Mouse (Mus musculus): ENCODE measurements at regions not wholly inside any gene's neighbourhood (a gene's known extent, or its start where the extent isn't known, plus 50 kb on each side); places are given as distances from the start of the nearest gene placed in this dataset.
A peak's percentile ranks its signal among the peaks of the same experiment; 100 is the strongest.

GRCm38 (mm10) chr3:34377913-34378312 lies 272.3 kb upstream of the Sox2 start:
- peak overlapping the region; percentile 28 for H3K4me2 ChIP-seq (ENCODE audit: low read length)
- no peaks in the 10 kb centered on the region for H3K27me3 ChIP-seq (replicated peaks; ENCODE audit: control insufficient read depth, insufficient read depth, low read length)
- H3K9me3 ChIP-seq (ENCODE audit: control insufficient read depth, low read length): no peaks in the 10 kb centered on the region
- peak overlapping the region; percentile 16; the same call in 1 of the 2 replicates for H3K27ac ChIP-seq (ENCODE audit: low read length)
- peaks cover 9% of the 10 kb centered on the region for H3K4me1 ChIP-seq (replicated peaks; ENCODE audit: control insufficient read depth, insufficient read depth, low read length)
- no peak overlapping the region for H3K4me3 ChIP-seq (replicated peaks; ENCODE audit: low read length)
- no peak overlapping the region for H3K9ac ChIP-seq (replicated peaks; ENCODE audit: low read depth, low read length)
- WGBS: 30% methylated on average over 2 of the region's 2 CpGs
- no peak for ATAC-seq
- no peaks in the 10 kb centered on the region for H3K36me3 ChIP-seq (ENCODE audit: control insufficient read depth, insufficient read depth)

- no peak for ATAC-seq
- WGBS: 9% methylated on average over 12 of the region's 12 CpGs
- Histone ChIP-seq H3K27me3 (replicated peaks; ENCODE audit: control insufficient read depth, insufficient read depth, low read length) (no peaks in the 10 kb centered on the region), H3K4me3 (replicated peaks; ENCODE audit: low read length) (peak overlapping the region; percentile 24; the same call in 1 of the 2 replicates), H3K36me3 (ENCODE audit: control insufficient read depth, insufficient read depth) (no peaks in the 10 kb centered on the region), H3K4me1 (replicated peaks; ENCODE audit: control insufficient read depth, insufficient read depth, low read length) (peaks cover 9% of the 10 kb centered on the region), H3K9ac (replicated peaks; ENCODE audit: low read depth, low read length) (peak overlapping the region; percentile 49), H3K27ac (ENCODE audit: low read length) (peak overlapping the region; percentile 67), H3K4me2 (ENCODE audit: low read length) (peak overlapping the region; percentile 55), H3K9me3 (ENCODE audit: control insufficient read depth, low read length) (no peaks in the 10 kb centered on the region)
These were observed 272.9 kb upstream of the Sox2 start for GRCm38 (mm10) chr3:34377329-34377728.

- no peaks in the 10 kb centered on the region for H3K27me3 ChIP-seq (replicated peaks; ENCODE audit: control insufficient read depth, insufficient read depth, low read length)
- no peak for ATAC-seq
- H3K4me1 ChIP-seq (replicated peaks; ENCODE audit: control insufficient read depth, insufficient read depth, low read length): no peaks in the 10 kb centered on the region
- no peak overlapping the region for H3K27ac ChIP-seq (ENCODE audit: low read length)
- H3K9ac ChIP-seq (replicated peaks; ENCODE audit: low read depth, low read length): no peak overlapping the region
- H3K4me2 ChIP-seq (ENCODE audit: low read length): no peak overlapping the region
- no peaks in the 10 kb centered on the region for H3K9me3 ChIP-seq (ENCODE audit: control insufficient read depth, low read length)
- no peaks in the 10 kb centered on the region for H3K36me3 ChIP-seq (ENCODE audit: control insufficient read depth, insufficient read depth)
- no peak overlapping the region for H3K4me3 ChIP-seq (replicated peaks; ENCODE audit: low read length)
- 94% methylated on average over 2 of the region's 2 CpGs for WGBS
These were observed 278.8 kb upstream of the Sox2 start for GRCm38 (mm10) chr3:34371418-34371817.

GRCm38 (mm10) chr3:34338100-34338499 lies 257.0 kb upstream of the Dnajc19 start:
- H3K9ac ChIP-seq (replicated peaks; ENCODE audit: low read depth, low read length): no peak overlapping the region
- H3K4me2 ChIP-seq (ENCODE audit: low read length): no peak overlapping the region
- H3K27me3 ChIP-seq (replicated peaks; ENCODE audit: control insufficient read depth, insufficient read depth, low read length): 0 out of 2 replicates have a peak, but pooled peaks cover 5% of the 10 kb centered on the region
- H3K4me3 ChIP-seq (replicated peaks; ENCODE audit: low read length): no peak overlapping the region
- WGBS: 59% methylated on average over 9 of the region's 9 CpGs
- no peaks in the 10 kb centered on the region for H3K4me1 ChIP-seq (replicated peaks; ENCODE audit: control insufficient read depth, insufficient read depth, low read length)
- no peaks in the 10 kb centered on the region for H3K36me3 ChIP-seq (ENCODE audit: control insufficient read depth, insufficient read depth)
- H3K9me3 ChIP-seq (ENCODE audit: control insufficient read depth, low read length): no peaks in the 10 kb centered on the region
- ATAC-seq: no peak
- H3K27ac ChIP-seq (ENCODE audit: low read length): no peak overlapping the region

GRCm38 (mm10) chr3:34333555-34333954 lies 252.4 kb upstream of the Dnajc19 start:
- no peak overlapping the region for H3K4me3 ChIP-seq (replicated peaks; ENCODE audit: low read length)
- H3K9me3 ChIP-seq (ENCODE audit: control insufficient read depth, low read length): no peaks in the 10 kb centered on the region
- no peaks in the 10 kb centered on the region for H3K36me3 ChIP-seq (ENCODE audit: control insufficient read depth, insufficient read depth)
- 0 out of 2 replicates have a peak, but pooled peaks cover 5% of the 10 kb centered on the region for H3K27me3 ChIP-seq (replicated peaks; ENCODE audit: control insufficient read depth, insufficient read depth, low read length)
- no peak overlapping the region for H3K4me2 ChIP-seq (ENCODE audit: low read length)
- no peak overlapping the region for H3K27ac ChIP-seq (ENCODE audit: low read length)
- WGBS: 84% methylated on average over 4 of the region's 4 CpGs
- ATAC-seq: no peak
- no peak overlapping the region for H3K9ac ChIP-seq (replicated peaks; ENCODE audit: low read depth, low read length)
- peaks cover 20% of the 10 kb centered on the region for H3K4me1 ChIP-seq (replicated peaks; ENCODE audit: control insufficient read depth, insufficient read depth, low read length)

- Histone ChIP-seq H3K4me3 (replicated peaks; ENCODE audit: low read length) (no peak overlapping the region), H3K4me1 (replicated peaks; ENCODE audit: control insufficient read depth, insufficient read depth, low read length) (peaks cover 20% of the 10 kb centered on the region), H3K36me3 (ENCODE audit: control insufficient read depth, insufficient read depth) (no peaks in the 10 kb centered on the region), H3K4me2 (ENCODE audit: low read length) (peak overlapping the region; percentile 45), H3K27ac (ENCODE audit: low read length) (no peak overlapping the region), H3K27me3 (replicated peaks; ENCODE audit: control insufficient read depth, insufficient read depth, low read length) (0 out of 2 replicates have a peak, but pooled peaks cover 3% of the 10 kb centered on the region), H3K9ac (replicated peaks; ENCODE audit: low read depth, low read length) (no peak overlapping the region), H3K9me3 (ENCODE audit: control insufficient read depth, low read length) (no peaks in the 10 kb centered on the region)
- peak; percentile 4; the same call in 1 of the 2 replicates for ATAC-seq
- WGBS: 27% methylated on average over 5 of the region's 5 CpGs
These were observed 250.8 kb upstream of the Dnajc19 start for GRCm38 (mm10) chr3:34331889-34332276.

- Histone ChIP-seq H3K27ac (ENCODE audit: low read length) (no peak overlapping the region; the same call in 1 of the 2 replicates), H3K4me3 (replicated peaks; ENCODE audit: low read length) (peak overlapping the region; percentile 15; the same call in 1 of the 2 replicates), H3K4me2 (ENCODE audit: low read length) (peak overlapping the region; percentile 45), H3K27me3 (replicated peaks; ENCODE audit: control insufficient read depth, insufficient read depth, low read length) (0 out of 2 replicates have a peak, but pooled peaks cover 3% of the 10 kb centered on the region), H3K9ac (replicated peaks; ENCODE audit: low read depth, low read length) (no peak overlapping the region), H3K9me3 (ENCODE audit: control insufficient read depth, low read length) (no peaks in the 10 kb centered on the region), H3K36me3 (ENCODE audit: control insufficient read depth, insufficient read depth) (no peaks in the 10 kb centered on the region), H3K4me1 (replicated peaks; ENCODE audit: control insufficient read depth, insufficient read depth, low read length) (peaks cover 20% of the 10 kb centered on the region)
- peak; percentile 79 for ATAC-seq
- WGBS: 10% methylated on average over 22 of the region's 22 CpGs
These were observed 250.1 kb upstream of the Dnajc19 start for GRCm38 (mm10) chr3:34330970-34331888.

- ATAC-seq: no peak
- WGBS: 21% methylated on average over 2 of the region's 2 CpGs
- Histone ChIP-seq H3K9ac (replicated peaks; ENCODE audit: low read depth, low read length) (no peak overlapping the region), H3K9me3 (ENCODE audit: control insufficient read depth, low read length) (no peaks in the 10 kb centered on the region), H3K4me3 (replicated peaks; ENCODE audit: low read length) (no peak overlapping the region), H3K27ac (ENCODE audit: low read length) (no peak overlapping the region), H3K36me3 (ENCODE audit: control insufficient read depth, insufficient read depth) (no peaks in the 10 kb centered on the region), H3K4me1 (replicated peaks; ENCODE audit: control insufficient read depth, insufficient read depth, low read length) (peaks cover 20% of the 10 kb centered on the region), H3K27me3 (replicated peaks; ENCODE audit: control insufficient read depth, insufficient read depth, low read length) (no peaks in the 10 kb centered on the region), H3K4me2 (ENCODE audit: low read length) (no peak overlapping the region)
These were observed 247.7 kb upstream of the Dnajc19 start for GRCm38 (mm10) chr3:34328865-34329264.

- Histone ChIP-seq H3K4me1 (replicated peaks; ENCODE audit: control insufficient read depth, insufficient read depth, low read length) (peaks cover 33% of the 10 kb centered on the region), H3K36me3 (ENCODE audit: control insufficient read depth, insufficient read depth) (no peaks in the 10 kb centered on the region), H3K27me3 (replicated peaks; ENCODE audit: control insufficient read depth, insufficient read depth, low read length) (no peaks in the 10 kb centered on the region), H3K9ac (replicated peaks; ENCODE audit: low read depth, low read length) (no peak overlapping the region), H3K9me3 (ENCODE audit: control insufficient read depth, low read length) (no peaks in the 10 kb centered on the region), H3K27ac (ENCODE audit: low read length) (no peak overlapping the region), H3K4me3 (replicated peaks; ENCODE audit: low read length) (no peak overlapping the region), H3K4me2 (ENCODE audit: low read length) (no peak overlapping the region)
- WGBS: 98% methylated on average over 1 of the region's 1 CpGs
- ATAC-seq: no peak
These were observed 244.5 kb upstream of the Dnajc19 start for GRCm38 (mm10) chr3:34325669-34326068.
